Mouse (Mus musculus): Measurements from ENCODE around the gene Itm2b. TPM values are rescaled to one million over a fixed set of nuclear protein-coding genes. Genes with fewer than 3 reads are reported as not detected.

Gene Itm2b
- polyA plus RNA-seq, 1 experiment from 2014 or later = 330 TPM

DNA sequence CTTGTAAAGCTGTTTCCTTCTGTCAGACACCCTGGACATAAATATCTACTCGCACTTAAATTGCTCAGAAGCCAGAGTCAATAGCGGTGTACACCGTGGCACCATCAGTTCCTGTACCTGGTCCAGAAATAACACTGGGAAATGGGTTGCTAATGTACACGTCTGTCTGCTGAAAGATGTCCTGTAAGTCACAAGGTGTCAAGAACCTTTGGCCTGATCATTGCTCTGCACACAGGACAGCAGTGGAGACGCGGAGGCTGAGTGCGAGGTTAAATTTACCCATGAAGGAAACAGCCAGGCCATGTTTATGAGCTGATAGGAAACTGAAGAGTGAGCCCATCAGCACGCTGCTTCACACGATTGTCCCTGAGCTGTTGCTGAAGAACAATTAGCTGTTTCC lies 37.8 kb downstream of the Itm2b start:
- Histone ChIP-seq H3K4me3 (no peak overlapping the region), H3K9me3 (no peaks in the 10 kb centered on the region), H3K27me3 (ENCODE audit: insufficient read depth, poor library complexity, severe bottlenecking) (no peaks in the 10 kb centered on the region), H3K4me1 (0 out of 2 replicates have a peak, but pooled peaks cover 8% of the 10 kb centered on the region), H3K27ac (no peak overlapping the region), H3K36me3 (no peaks in the 10 kb centered on the region)
- 34% methylated on average over 9 of the region's 9 CpGs for WGBS
- DNase-seq (ENCODE audit: low spot score) = no peak

DNA sequence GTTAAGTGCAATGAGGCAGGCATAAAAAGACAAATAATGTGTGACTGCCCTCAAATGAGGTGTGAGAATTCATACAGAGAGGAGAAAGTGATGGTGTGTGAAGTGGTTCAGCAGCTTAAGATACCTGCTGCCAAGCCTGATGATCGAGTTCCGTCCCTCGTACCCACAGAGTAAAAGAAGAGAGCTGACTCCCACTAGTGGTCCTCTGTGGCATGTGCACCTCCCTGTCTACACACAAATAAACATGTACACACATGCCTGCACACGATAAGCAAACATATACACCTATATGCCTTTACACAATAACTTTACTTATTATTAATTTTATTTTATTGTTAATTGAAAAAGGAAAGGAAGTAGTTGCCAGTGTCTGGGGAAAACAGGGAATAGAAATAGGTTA lies 39.5 kb downstream of the Itm2b start:
- no peaks in the 10 kb centered on the region for H3K9me3 ChIP-seq
- no peaks in the 10 kb centered on the region for H3K36me3 ChIP-seq
- H3K27me3 ChIP-seq (ENCODE audit: insufficient read depth, poor library complexity, severe bottlenecking) = no peaks in the 10 kb centered on the region
- H3K4me3 ChIP-seq = no peak overlapping the region
- no peak overlapping the region for H3K27ac ChIP-seq
- 81% methylated on average over 4 of the region's 4 CpGs for WGBS
- 0 out of 2 replicates have a peak, but pooled peaks cover 8% of the 10 kb centered on the region for H3K4me1 ChIP-seq
- DNase-seq (ENCODE audit: low spot score) = no peak

DNA sequence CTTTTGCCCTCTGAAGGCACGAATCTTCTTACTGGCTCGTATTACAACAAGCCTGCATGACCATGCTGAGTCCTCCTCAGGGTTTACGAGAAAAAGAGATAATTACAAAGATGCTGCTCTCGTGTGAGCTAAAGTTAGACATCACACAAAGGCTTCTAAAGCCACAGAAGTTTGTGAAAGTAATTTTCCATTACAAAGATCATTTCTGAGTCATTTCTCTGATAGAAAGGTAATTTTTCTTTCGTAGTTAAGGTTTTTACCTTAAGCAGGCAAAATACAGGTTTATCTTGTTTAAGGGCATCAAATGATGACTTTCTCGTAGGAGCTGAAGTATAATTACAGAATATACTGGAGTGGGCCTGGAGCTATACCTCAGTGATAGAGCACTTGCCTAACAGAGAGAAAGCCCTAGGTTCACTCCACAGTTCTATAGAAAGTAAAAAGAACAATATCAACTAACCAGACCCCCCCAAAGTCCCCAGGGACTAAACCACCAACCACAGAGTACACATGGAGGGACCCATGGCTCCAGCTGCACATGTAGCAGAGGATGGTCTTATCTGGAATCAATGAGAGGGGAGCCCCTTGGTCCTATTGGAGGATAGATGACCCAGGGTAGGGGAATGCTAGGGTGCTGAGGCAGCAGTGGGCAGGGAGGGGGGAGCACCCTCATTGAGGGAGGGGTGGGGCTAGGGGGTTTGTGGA lies 44.9 kb downstream of the Itm2b start:
- no peak for DNase-seq (ENCODE audit: low spot score)
- Histone ChIP-seq H3K27ac (no peak overlapping the region), H3K9me3 (no peaks in the 10 kb centered on the region), H3K4me3 (no peak overlapping the region), H3K36me3 (no peaks in the 10 kb centered on the region), H3K27me3 (ENCODE audit: insufficient read depth, poor library complexity, severe bottlenecking) (no peaks in the 10 kb centered on the region), H3K4me1 (no peaks in the 10 kb centered on the region)
- WGBS = 51% methylated on average over 6 of the region's 6 CpGs

DNA sequence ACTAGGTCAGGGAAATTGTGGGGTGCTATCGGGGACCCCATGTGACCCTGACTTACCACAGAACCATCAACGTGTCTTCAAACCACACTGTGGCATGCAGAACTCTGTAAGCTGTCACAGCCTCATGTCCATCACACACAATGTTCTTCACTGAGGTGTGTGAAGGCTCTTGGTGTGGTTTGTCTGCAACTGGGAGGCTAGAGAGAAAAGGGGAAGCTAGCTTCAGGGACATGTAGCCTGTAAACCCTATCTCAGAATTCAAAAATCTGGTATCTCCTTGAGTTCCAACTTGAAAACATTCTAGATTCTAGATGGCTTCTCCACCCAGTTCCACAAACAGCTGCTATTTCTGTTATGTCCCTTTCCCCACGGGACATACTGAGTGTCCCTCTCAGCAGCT lies 45.5 kb downstream of the Itm2b start:
- Histone ChIP-seq H3K36me3 (no peaks in the 10 kb centered on the region), H3K27me3 (ENCODE audit: insufficient read depth, poor library complexity, severe bottlenecking) (no peaks in the 10 kb centered on the region), H3K27ac (no peak overlapping the region), H3K4me1 (no peaks in the 10 kb centered on the region), H3K9me3 (no peaks in the 10 kb centered on the region), H3K4me3 (no peak overlapping the region)
- WGBS = 65% methylated on average over 3 of the region's 3 CpGs
- DNase-seq (ENCODE audit: low spot score) = no peak

DNA sequence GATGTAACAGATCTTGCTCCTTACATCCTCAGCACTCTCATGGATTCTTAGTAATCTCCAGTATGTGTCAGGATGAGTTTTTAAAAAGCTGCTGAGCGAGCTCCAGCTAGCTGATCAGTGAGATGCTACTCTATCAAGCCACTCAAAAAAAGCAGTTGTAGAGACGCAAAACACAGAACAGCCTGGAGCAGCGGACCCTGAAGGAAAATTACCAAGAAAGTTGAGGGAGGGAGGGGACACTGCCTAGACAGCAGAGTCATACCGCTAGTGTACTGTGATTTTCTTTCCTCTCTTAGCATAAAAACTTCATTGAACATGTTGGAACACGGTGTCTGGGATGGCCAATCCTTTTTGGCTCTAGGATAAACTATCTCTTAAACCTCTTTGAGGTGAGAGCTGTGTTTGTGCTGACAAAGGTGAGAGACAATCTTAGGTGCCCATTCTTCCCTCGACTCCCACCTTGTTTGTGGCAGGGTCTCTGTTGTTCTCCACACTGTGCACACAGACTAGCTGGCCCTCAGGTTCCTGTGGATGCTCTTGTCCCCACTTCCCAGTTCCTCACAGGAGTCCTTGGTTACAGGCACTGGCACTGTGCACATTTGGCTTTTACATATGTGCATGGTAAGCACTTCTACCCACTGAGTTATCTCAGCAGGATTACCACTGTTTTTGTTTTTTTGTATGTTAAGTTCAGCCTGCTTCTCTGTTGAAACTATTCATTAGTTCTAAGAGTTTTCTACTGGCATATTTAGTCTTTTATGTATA lies 48.6 kb downstream of the Itm2b start:
- no peak overlapping the region for H3K4me3 ChIP-seq
- no peaks in the 10 kb centered on the region for H3K9me3 ChIP-seq
- H3K4me1 ChIP-seq = no peaks in the 10 kb centered on the region
- 67% methylated on average over 6 of the region's 6 CpGs for WGBS
- no peaks in the 10 kb centered on the region for H3K27me3 ChIP-seq (ENCODE audit: insufficient read depth, poor library complexity, severe bottlenecking)
- H3K27ac ChIP-seq = no peak overlapping the region
- no peaks in the 10 kb centered on the region for H3K36me3 ChIP-seq
- no peak for DNase-seq (ENCODE audit: low spot score)

DNA sequence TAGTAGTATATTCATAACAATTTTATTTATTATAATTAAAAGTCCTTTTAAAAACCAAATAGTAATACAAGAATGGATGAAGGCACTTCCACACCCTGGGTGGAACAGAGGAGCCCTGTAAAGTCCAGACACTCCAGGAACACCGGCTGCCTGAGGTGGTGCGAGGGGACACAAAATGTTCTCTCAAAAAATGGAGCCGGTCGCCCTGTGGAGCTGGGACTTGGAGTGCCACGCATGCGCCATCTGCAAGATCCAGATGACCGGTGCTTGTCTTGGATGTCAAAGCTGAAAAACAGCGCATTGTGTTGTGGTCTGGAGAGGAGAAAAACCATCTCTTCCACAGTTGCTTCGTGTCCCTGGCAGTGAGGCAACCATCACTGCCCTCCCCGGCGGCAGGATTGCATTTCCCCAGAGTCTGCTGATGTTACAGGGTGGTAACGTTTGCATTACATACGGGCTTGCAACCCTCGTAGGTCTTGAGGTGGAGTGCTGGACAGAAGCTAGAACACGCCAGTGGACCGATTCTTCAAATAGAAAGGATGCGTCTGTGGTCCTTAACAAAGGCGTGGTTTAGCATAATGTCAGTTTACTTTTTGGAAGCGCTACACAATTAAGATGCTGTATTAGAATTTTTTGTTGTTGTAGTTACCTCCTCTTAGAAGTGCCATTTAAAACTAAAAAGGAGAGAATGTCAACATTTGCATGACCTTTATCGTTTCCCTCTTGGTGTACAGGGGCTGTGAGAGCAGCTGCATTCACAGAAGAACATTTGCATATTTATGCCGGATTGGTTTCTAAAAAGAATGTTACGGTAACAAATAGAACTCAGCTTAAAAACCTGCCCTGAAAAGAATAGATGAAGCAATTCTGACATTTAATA lies 49.9 kb downstream of the Itm2b start:
- H3K9me3 ChIP-seq = no peaks in the 10 kb centered on the region
- no peak overlapping the region for H3K4me3 ChIP-seq
- DNase-seq (ENCODE audit: low spot score) = no peak
- H3K36me3 ChIP-seq = no peaks in the 10 kb centered on the region
- no peaks in the 10 kb centered on the region for H3K4me1 ChIP-seq
- WGBS = 83% methylated on average over 22 of the region's 22 CpGs
- no peaks in the 10 kb centered on the region for H3K27me3 ChIP-seq (ENCODE audit: insufficient read depth, poor library complexity, severe bottlenecking)
- H3K27ac ChIP-seq = no peak overlapping the region

DNA sequence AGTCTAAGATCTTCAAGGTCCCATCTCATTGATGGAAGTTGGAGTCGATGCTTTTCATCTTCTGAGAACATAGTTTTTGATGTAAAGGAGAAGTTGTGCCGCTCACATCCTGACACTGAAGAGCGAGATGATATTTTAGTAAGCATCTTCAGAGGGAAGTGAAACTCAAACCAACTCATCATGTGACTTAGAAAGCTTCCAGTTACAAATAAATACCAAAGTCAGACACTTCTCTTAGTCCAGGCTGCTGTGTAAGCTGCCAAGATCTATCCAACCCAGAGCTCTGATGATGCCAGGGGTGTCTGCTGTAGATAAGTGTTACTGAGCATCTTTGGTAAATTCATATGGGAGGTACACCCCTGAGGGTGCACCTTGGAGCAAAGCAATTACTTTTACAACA lies 51.2 kb downstream of the Itm2b start:
- Histone ChIP-seq H3K27ac (no peak overlapping the region), H3K27me3 (ENCODE audit: insufficient read depth, poor library complexity, severe bottlenecking) (no peaks in the 10 kb centered on the region), H3K4me1 (no peaks in the 10 kb centered on the region), H3K4me3 (no peak overlapping the region), H3K9me3 (no peaks in the 10 kb centered on the region), H3K36me3 (no peaks in the 10 kb centered on the region)
- no peak for DNase-seq (ENCODE audit: low spot score)
- 81% methylated on average over 3 of the region's 3 CpGs for WGBS

DNA sequence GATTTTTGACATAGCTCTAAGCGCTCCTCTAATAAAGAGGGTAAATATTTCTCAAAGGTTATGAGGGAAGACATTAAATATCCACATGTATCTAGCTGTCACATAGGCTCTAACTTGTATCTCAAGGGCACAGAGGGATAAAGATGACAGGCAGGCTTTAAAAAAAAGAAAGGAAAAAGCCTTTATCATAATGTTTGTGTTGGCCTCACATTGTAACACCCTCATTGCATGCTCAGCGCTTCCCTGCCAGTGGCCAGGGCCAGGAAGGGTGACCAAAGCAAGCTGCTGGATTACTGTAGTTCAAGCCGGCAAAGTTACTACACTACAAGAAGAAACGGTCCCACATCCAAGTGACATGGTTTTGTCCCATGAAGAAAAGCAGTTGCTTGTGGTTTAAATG lies 53.7 kb downstream of the Itm2b start:
- WGBS = 70% methylated on average over 4 of the region's 4 CpGs
- Histone ChIP-seq H3K27me3 (ENCODE audit: insufficient read depth, poor library complexity, severe bottlenecking) (no peaks in the 10 kb centered on the region), H3K36me3 (no peaks in the 10 kb centered on the region), H3K9me3 (no peaks in the 10 kb centered on the region), H3K4me1 (peaks cover 6% of the 10 kb centered on the region), H3K27ac (no peak overlapping the region), H3K4me3 (no peak overlapping the region)
- no peak for DNase-seq (ENCODE audit: low spot score)

DNA sequence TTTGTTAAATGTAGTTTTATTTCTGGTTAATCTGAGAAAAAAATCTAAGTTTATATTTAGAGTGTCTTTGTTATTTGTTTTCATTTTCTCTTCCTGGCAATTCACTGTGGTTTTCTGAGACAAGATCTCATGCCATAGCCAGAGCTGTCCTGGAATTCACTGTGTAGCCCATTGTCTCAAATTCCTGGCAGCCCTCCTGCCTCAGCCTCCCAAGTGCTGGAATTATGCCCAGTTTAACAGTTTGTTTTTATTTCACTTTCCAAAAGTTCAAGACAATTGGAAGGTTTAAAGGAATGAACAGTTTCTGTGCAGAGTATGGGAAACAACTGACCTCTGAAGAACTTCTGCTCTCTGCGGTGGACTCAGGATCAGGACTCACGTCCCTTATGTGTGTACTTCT lies 55.2 kb downstream of the Itm2b start:
- 86% methylated on average over 2 of the region's 2 CpGs for WGBS
- DNase-seq (ENCODE audit: low spot score) = no peak
- Histone ChIP-seq H3K4me3 (no peak overlapping the region), H3K4me1 (peaks cover 6% of the 10 kb centered on the region), H3K27me3 (ENCODE audit: insufficient read depth, poor library complexity, severe bottlenecking) (no peaks in the 10 kb centered on the region), H3K9me3 (no peaks in the 10 kb centered on the region), H3K36me3 (no peaks in the 10 kb centered on the region), H3K27ac (no peak overlapping the region)

DNA sequence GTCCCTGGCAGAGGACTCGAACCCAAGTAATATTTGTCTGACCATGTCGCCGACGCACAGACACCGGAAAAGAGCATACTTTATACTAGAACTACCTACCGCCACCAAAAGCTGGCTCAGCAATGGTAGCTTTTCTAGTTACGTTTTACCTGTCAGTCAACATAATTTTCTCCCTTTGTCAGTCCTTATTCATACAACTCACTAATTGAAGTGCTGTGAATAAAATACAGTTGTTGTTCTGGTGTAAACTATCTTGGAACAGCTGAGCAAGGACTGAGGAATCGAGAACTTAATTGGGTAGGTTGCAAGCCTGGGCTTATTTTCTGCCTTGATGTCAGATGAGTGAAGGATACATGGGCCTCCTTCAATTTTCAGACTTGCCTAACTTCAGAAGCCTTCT lies 58.6 kb downstream of the Itm2b start:
- H3K9me3 ChIP-seq = no peaks in the 10 kb centered on the region
- DNase-seq (ENCODE audit: low spot score) = no peak
- H3K4me1 ChIP-seq = peaks cover 6% of the 10 kb centered on the region
- H3K36me3 ChIP-seq = no peaks in the 10 kb centered on the region
- peak overlapping the region; percentile 96 for H3K4me3 ChIP-seq
- H3K27ac ChIP-seq = peak overlapping the region; percentile 92
- H3K27me3 ChIP-seq (ENCODE audit: insufficient read depth, poor library complexity, severe bottlenecking) = no peaks in the 10 kb centered on the region
- WGBS = 12% methylated on average over 8 of the region's 8 CpGs

DNA sequence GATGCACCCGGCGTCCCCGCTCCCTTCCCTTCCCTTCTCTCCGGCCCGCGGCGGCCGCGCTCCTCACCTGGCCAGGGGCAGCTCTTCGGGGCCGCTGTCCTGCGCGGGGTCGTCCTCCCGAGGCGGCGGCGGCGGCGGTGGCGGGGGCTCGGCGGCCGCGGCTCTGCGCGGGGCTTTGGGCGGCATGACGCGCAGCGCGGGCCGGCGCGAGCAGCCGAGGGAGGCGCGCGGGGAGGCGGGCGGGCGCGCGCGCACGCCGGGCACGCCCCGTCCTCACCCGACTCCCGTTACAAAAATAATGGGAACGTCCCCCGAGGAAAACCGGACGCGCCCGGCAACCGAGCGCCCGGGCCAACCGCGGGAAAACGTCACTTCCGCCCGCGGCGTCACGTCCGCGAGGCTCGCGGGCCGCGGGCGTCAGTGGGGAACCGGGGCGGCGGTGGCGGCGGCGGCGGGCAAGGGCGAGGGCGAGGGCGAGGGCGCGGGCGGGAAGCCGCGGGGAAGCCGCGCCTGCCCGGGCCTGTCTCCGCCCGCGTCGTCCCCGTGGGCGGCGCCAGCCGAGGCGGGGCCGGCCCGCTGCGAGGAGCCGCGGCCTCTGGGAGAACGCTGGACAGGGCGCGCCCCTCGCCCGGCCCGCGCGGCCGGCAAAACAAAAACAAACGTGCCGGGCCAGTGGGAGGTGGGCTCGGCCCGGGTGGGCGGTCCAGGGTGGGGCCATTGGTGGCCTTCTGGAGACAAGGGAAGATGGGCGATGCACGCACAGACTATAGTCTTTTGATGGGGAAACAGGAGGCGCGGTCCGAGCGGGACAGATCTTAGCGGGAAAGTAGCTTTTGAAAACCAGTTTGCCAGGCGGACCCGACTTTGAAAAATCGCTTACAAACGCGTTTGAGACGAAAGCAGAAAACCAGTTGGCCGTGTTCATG lies 59.4 kb downstream of the Itm2b start, which contains the start of gene Rb1:
TSS of gene Rb1 (minus strand) at position 367 of the 926 bp plus-strand sequence.
- peak within 1 kb of the TSS; percentile 92 for H3K27ac ChIP-seq
- H3K36me3 ChIP-seq = no peaks in the 10 kb centered on the region
- 3% methylated on average over 129 of the region's 135 CpGs for WGBS
- peak within 1 kb of the TSS; percentile 96 for H3K4me3 ChIP-seq
- peaks cover 6% of the 10 kb centered on the region for H3K4me1 ChIP-seq
- DNase-seq (ENCODE audit: low spot score) = peak; percentile 92
- H3K27me3 ChIP-seq (ENCODE audit: insufficient read depth, poor library complexity, severe bottlenecking) = no peaks in the 10 kb centered on the region
- H3K9me3 ChIP-seq = no peaks in the 10 kb centered on the region
